Mouse (Mus musculus) T-cell, adult 66 days (primary cell): ENCODE data around the gene Pgf. TPM values are rescaled to one million over a fixed set of nuclear protein-coding genes. Genes with fewer than 3 reads are reported as not detected.

ENCODE experiments used
- total RNA-seq, 2 experiments: library from RNA; stranded (reverse); gene quantifications; 3 replicates in 1 of 2; 4 replicates in 1 of 2; pipeline ENCODE4 v1.2.4; 2023

The Pgf gene
- not detected for total RNA-seq

DNA sequence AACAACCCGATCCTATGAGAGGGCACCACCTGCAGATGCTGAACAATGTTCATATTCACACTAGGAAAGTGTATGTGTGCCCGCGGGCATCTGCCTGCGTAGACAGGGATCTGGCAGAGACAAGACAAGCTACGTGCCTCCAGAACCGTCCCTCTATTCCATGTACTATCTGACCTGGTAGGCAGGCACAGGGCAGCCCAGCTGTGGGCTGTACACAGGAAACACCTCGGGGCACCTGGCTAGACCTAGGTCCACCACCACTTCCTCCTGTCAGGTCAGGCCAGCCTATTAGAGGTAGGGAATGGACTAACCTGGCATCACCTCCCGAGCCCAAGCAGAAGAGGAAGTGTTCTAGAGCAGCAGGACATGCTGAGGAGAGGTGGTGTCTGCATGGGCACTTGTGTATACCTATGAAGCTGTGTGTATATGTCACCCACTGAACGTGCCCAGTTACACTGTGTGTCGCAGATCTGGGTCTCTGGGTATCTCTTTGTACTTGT is at the start of gene Pgf:
Gene Pgf, minus strand, starts transcription at position 51 of the 500 bp plus-strand sequence.

DNA sequence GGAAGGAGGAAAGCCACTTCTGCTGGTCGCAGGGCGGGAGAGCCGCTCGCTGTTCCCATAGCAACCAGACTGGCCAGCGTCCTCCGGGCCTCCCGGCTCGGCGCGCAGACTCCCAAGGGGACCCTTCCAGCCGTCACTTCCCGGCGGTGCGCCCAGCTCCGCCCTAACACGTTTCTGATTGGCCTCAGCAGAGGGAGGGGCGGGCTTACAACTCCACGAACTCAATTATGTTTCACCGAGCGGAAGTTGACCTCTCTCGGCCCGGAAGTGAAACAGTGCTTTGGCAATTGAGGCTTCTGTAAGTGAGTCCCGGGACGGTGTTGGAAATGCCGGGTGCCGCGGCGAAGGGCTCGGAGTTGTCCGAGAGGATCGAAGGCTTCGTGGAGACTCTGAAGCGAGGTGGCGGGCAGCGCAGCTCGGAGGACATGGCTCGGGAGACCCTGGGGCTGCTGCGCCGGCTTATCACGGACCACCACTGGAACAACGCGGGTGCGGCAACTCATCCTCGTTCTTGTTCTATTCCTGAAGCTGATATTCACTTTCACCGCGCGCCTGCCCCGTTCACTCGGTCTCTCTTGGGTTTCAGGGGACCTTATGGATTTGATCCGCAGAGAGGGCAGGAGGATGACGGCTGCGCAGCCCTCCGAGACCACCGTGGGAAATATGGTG is 41.8 kb upstream of the Pgf start, which contains the start of gene Eif2b2:
Gene Eif2b2, plus strand, starts transcription at position 246 of the 669 bp plus-strand sequence.

GRCm38 (mm10) chr12:85151002-85151774 is 26.4 kb downstream of the Pgf start, which contains the start of gene Rps6kl1:
TSS of gene Rps6kl1 (minus strand) at chr12:85151264.

Other genes starting within 250 kb of the Pgf start
- 10 to 100 TPM; 90.8 to 93.9 TPM for gene Fcf1, start 206.9 kb downstream of the Pgf start, total RNA-seq
- 10 to 100 TPM; 45.3 to 48.2 TPM for gene Arel1, start 206.9 kb downstream of the Pgf start, total RNA-seq
- 10 to 100 TPM; 95.6 to 95.7 TPM for gene Ylpm1, start 181.5 kb downstream of the Pgf start, total RNA-seq
- gene Prox2, start 67.0 kb downstream of the Pgf start, total RNA-seq: 1 to 10 TPM; 3.3 to 4.6 TPM
- gene Dlst, start 67.0 kb downstream of the Pgf start, total RNA-seq: 100 to 1,000 TPM; 196 to 206 TPM
- 1 to 10 TPM; 4.9 to 5.9 TPM for gene Rps6kl1, start 26.5 kb downstream of the Pgf start, total RNA-seq
- gene Eif2b2, start 41.7 kb upstream of the Pgf start, total RNA-seq: 10 to 100 TPM; 89.9 to 95.4 TPM
- gene Mlh3, start 92.8 kb upstream of the Pgf start, total RNA-seq: 10 to 100 TPM; 19.2 to 20.7 TPM
- 10 to 100 TPM; 24.4 to 30.1 TPM for gene Acyp1, start 110.6 kb upstream of the Pgf start, total RNA-seq
- gene Zc2hc1c, start 110.8 kb upstream of the Pgf start, total RNA-seq: not detected
- gene Nek9, start 161.6 kb upstream of the Pgf start, total RNA-seq: 10 to 100 TPM; 51.6 to 57.0 TPM
- 100 to 1,000 TPM; 127 to 130 TPM for gene Tmed10, start 197.1 kb upstream of the Pgf start, total RNA-seq